Mouse (Mus musculus) CH12.LX (cell line): ENCODE measurements around the gene Cobll1. TPM values are rescaled to one million over a fixed set of nuclear protein-coding genes. Genes with fewer than 3 reads are reported as not detected.

Source experiments
- DNase-seq: peaks from one replicate; pipeline ENCODE4 v3.0.0-alpha.2; 2013; ENCODE audit errors: extremely low read depth
- H3K27ac ChIP-seq: 2 replicates; pipeline ENCODE4 v1.5.1; 2012; ENCODE audit warnings: low read depth, mild to moderate bottlenecking, control low read depth, moderate library complexity; ENCODE audit not compliant: insufficient read depth
- H3K27me3 ChIP-seq: replicated peaks from 2 replicates; pipeline ENCODE3; 2012; ENCODE audit warnings: inconsistent platforms
- H3K36me3 ChIP-seq, 2 experiments: replicated peaks in 1 of 2; 2 replicates each; pipeline versions ENCODE3 to v1.6.1; 2012; ENCODE audit warnings: inconsistent platforms in 1 of 2, low read length in 1 of 2, mild to moderate bottlenecking in 1 of 2, mixed read lengths in 1 of 2, moderate library complexity in 1 of 2; ENCODE audit not compliant: control insufficient read depth in 1 of 2, insufficient read depth in 1 of 2
- H3K4me1 ChIP-seq, 2 experiments: 2 replicates each; pipeline ENCODE4 v1.6.1; 2012; ENCODE audit warnings: inconsistent platforms in 1 of 2, moderate library complexity in 1 of 2; ENCODE audit not compliant: insufficient read depth in 2 of 2, control insufficient read depth in 1 of 2
- H3K4me2 ChIP-seq: 2 replicates; pipeline ENCODE4 v1.6.1; 2012; ENCODE audit warnings: low read depth, mild to moderate bottlenecking, control low read depth; ENCODE audit not compliant: poor library complexity, insufficient read depth, severe bottlenecking
- H3K4me3 ChIP-seq, 3 experiments: fragments of 150-350 bp in 1 of 3; sonication (generic) in 1 of 3; replicated peaks in 1 of 3; 2 replicates each; pipeline versions ENCODE3 to v1.5.1; 2011 to 2012; ENCODE audit warnings: low read depth in 2 of 3, low read length in 2 of 3, mild to moderate bottlenecking in 2 of 3, moderate library complexity in 2 of 3, control low read depth in 1 of 3, improper control_type of control experiment in 1 of 3, inconsistent platforms in 1 of 3, mixed read lengths in 1 of 3; ENCODE audit not compliant: poor library complexity in 1 of 3
- H3K79me2 ChIP-seq: replicated peaks from 2 replicates; pipeline ENCODE4 v1.6.1; 2012; ENCODE audit warnings: mild to moderate bottlenecking, moderate library complexity; ENCODE audit not compliant: control insufficient read depth, poor library complexity, insufficient read depth, severe bottlenecking; ENCODE audit errors: extremely low read depth
- H3K9ac ChIP-seq: 2 replicates; pipeline ENCODE4 v1.6.1; 2012; ENCODE audit warnings: low read depth, mild to moderate bottlenecking, control low read depth, moderate library complexity; ENCODE audit not compliant: insufficient read depth
- H3K9me3 ChIP-seq: replicated peaks from 2 replicates; pipeline ENCODE3; 2012; ENCODE audit warnings: low read length, inconsistent platforms, mixed read lengths
- BHLHE40 ChIP-seq: IDR thresholded peaks from 2 replicates; pipeline ENCODE4 v1.6.1; 2011; ENCODE audit warnings: mild to moderate bottlenecking, low read depth, low read length, improper control_type of control experiment
- CHD1 ChIP-seq: IDR thresholded peaks from 2 replicates; pipeline ENCODE4 v1.6.1; 2012; ENCODE audit warnings: low read depth, low read length, improper control_type of control experiment, inconsistent platforms
- CTCF ChIP-seq, 2 experiments: IDR thresholded peaks in 1 of 2; conservative IDR thresholded peaks in 1 of 2; 2 replicates each; pipeline ENCODE4 v1.5.1; 2011 to 2012; ENCODE audit warnings: low read depth in 2 of 2, low read length in 2 of 2, improper control_type of control experiment in 1 of 2, inconsistent platforms in 1 of 2, mild to moderate bottlenecking in 1 of 2, moderate library complexity in 1 of 2
- E2F4 ChIP-seq: IDR thresholded peaks from 2 replicates; pipeline ENCODE4 v1.6.1; 2011; ENCODE audit warnings: low read depth, low read length, improper control_type of control experiment; ENCODE audit not compliant: insufficient replicate concordance
- ELF1 ChIP-seq: IDR thresholded peaks from 2 replicates; pipeline ENCODE4 v1.6.1; 2014; ENCODE audit warnings: low read depth, mild to moderate bottlenecking, inconsistent platforms, low read length, improper control_type of control experiment
- ETS1 ChIP-seq: conservative IDR thresholded peaks from 2 replicates; pipeline ENCODE4 v1.6.1; 2012; ENCODE audit warnings: low read depth, mild to moderate bottlenecking, inconsistent platforms, low read length, improper control_type of control experiment, moderate library complexity
- GABPA ChIP-seq: IDR thresholded peaks from 2 replicates; pipeline ENCODE4 v1.6.1; 2012; ENCODE audit warnings: low read depth, low read length, improper control_type of control experiment, inconsistent platforms; ENCODE audit not compliant: insufficient replicate concordance
- HCFC1 ChIP-seq: IDR thresholded peaks from 2 replicates; pipeline ENCODE4 v1.6.1; 2012; ENCODE audit warnings: low read depth, mild to moderate bottlenecking, inconsistent platforms, low read length, improper control_type of control experiment
- IRF4 ChIP-seq: IDR thresholded peaks from 2 replicates; pipeline ENCODE4 v1.6.1; 2014; ENCODE audit warnings: low read depth, mild to moderate bottlenecking, inconsistent platforms, low read length, improper control_type of control experiment
- JUN ChIP-seq: IDR thresholded peaks from 2 replicates; pipeline ENCODE4 v1.6.1; 2011; ENCODE audit warnings: low read depth, mild to moderate bottlenecking, low read length, improper control_type of control experiment, moderate library complexity; ENCODE audit not compliant: insufficient read depth
- JUND ChIP-seq: conservative IDR thresholded peaks from 2 replicates; pipeline ENCODE4 v1.6.1; 2011; ENCODE audit warnings: low read depth, low read length, improper control_type of control experiment
- KAT2A ChIP-seq: IDR thresholded peaks from 2 replicates; pipeline ENCODE4 v1.6.1; 2012; ENCODE audit warnings: low read length, improper control_type of control experiment, inconsistent platforms; ENCODE audit not compliant: insufficient replicate concordance
- MAFK ChIP-seq: IDR thresholded peaks from 2 replicates; pipeline ENCODE4 v1.6.1; 2011; ENCODE audit warnings: low read length, improper control_type of control experiment; ENCODE audit not compliant: insufficient replicate concordance
- MAX ChIP-seq: IDR thresholded peaks from 2 replicates; pipeline ENCODE4 v1.6.1; 2011; ENCODE audit warnings: low read length, improper control_type of control experiment
- MYC ChIP-seq: IDR thresholded peaks from 2 replicates; pipeline ENCODE4 v1.6.1; 2011; ENCODE audit warnings: low read depth, mild to moderate bottlenecking, improper control_type of control experiment, low read length
- NELFE ChIP-seq: IDR thresholded peaks from 2 replicates; pipeline ENCODE4 v1.6.1; 2011; ENCODE audit warnings: low read depth, low read length, improper control_type of control experiment
- PAX5 ChIP-seq: IDR thresholded peaks from 2 replicates; pipeline ENCODE4 v1.6.1; 2012; ENCODE audit warnings: low read length, inconsistent platforms, mixed read lengths
- SIN3A ChIP-seq: IDR thresholded peaks from 2 replicates; pipeline ENCODE4 v1.6.1; 2012; ENCODE audit warnings: low read length, improper control_type of control experiment, inconsistent platforms
- SMC3 ChIP-seq: IDR thresholded peaks from 2 replicates; pipeline ENCODE4 v1.6.1; 2011; ENCODE audit warnings: low read depth, low read length, improper control_type of control experiment
- TCF12 ChIP-seq: IDR thresholded peaks from 2 replicates; pipeline ENCODE4 v1.6.1; 2014; ENCODE audit warnings: low read depth, mild to moderate bottlenecking, inconsistent platforms, low read length, improper control_type of control experiment
- USF1 ChIP-seq: IDR thresholded peaks from 2 replicates; pipeline ENCODE4 v1.6.1; 2014; ENCODE audit warnings: low read depth, mild to moderate bottlenecking, inconsistent platforms, low read length, improper control_type of control experiment
- USF2 ChIP-seq: conservative IDR thresholded peaks from 2 replicates; pipeline ENCODE4 v1.6.1; 2011; ENCODE audit warnings: low read depth, low read length, improper control_type of control experiment
- ZC3H11A ChIP-seq: IDR thresholded peaks from 2 replicates; pipeline ENCODE4 v1.6.1; 2012; ENCODE audit warnings: low read depth, mild to moderate bottlenecking, inconsistent platforms, low read length, improper control_type of control experiment
- ZMIZ1 ChIP-seq: IDR thresholded peaks from 2 replicates; pipeline ENCODE4 v1.6.1; 2012; ENCODE audit warnings: low read depth, mild to moderate bottlenecking, inconsistent platforms, low read length, improper control_type of control experiment
- ZNF384 ChIP-seq: IDR thresholded peaks from 2 replicates; pipeline ENCODE4 v1.6.1; 2012; ENCODE audit warnings: low read depth, low read length, improper control_type of control experiment, inconsistent platforms
- dilution Hi-C: fragments of 300-500 bp; cut with MboI; formaldehyde crosslinking; loops from 2 replicates; pipeline ENCODE4 v1.14.3; 2020; ENCODE audit warnings: low sequenced_read_pairs; ENCODE audit not compliant: extremely low pct_unique_long_range_greater_than_20kb, extremely low pct_ligation_motif_present
- in situ Hi-C: fragments of 300-500 bp; cut with MboI; formaldehyde crosslinking; loops from 3 replicates; pipeline ENCODE4 v1.14.3; 2019; ENCODE audit warnings: low sequenced_read_pairs, low pct_ligation_motif_present, low pct_unique_long_range_greater_than_20kb, mixed read lengths
- polyA plus RNA-seq: library from polyadenylated mRNA; unstranded; fragments of >175 nt; gene quantifications from 2 replicates; pipeline ENCODE4 v1.2.1, GENCODE M21; 2012; ENCODE audit warnings: low read depth; ENCODE audit not compliant: insufficient read length
- total RNA-seq, 2 experiments: library from RNA; depleted of rRNA; stranded (reverse); fragments of 300-350 nt in 1 of 2; fragments of >200 nt in 1 of 2; gene quantifications; 2 replicates each; pipeline ENCODE4 v1.2.3; 2012 to 2014

Cobll1 gene
- total and polyA plus RNA-seq, 3 experiments, result 0.67 to 1.9 (median 1.5) TPM

DNA sequence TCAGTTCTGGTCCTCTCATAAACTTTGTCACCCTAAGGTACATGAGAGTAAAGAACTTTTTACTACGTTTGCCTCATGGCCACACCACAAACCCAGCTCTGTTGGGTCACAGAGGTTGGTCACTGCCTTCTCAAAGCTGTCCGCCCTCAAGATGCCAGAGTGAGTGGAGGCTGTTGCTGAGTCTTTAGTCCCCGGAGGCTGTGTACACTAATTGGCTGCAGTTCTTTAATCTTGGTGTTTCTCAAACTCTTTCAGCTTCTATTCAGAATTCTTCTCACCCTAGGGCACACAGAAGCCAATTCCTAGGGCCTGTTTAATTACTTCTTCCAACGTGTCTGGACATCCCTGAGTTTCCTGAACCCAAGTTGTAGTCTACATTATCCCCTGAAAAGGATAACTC, 28.6 kb upstream of the Cobll1 start:
- H3K9ac ChIP-seq, result no peak overlapping the region
- no peak for TF ChIP-seq ELF1
- TF ChIP-seq ZMIZ1, result no peak
- TF ChIP-seq SIN3A, result no peak
- TF ChIP-seq KAT2A, result no peak
- no peak for TF ChIP-seq JUND
- no peak for TF ChIP-seq HCFC1
- no peak for TF ChIP-seq USF2
- no peak for TF ChIP-seq MAX
- no peak for TF ChIP-seq USF1
- no peak for TF ChIP-seq E2F4
- no peak for TF ChIP-seq GABPA
- TF ChIP-seq ZC3H11A, result no peak
- no peak for TF ChIP-seq MAFK
- TF ChIP-seq CHD1, result no peak
- TF ChIP-seq ETS1, result no peak
- TF ChIP-seq PAX5, result no peak
- no peak for TF ChIP-seq MYC
- TF ChIP-seq JUN, result no peak
- TF ChIP-seq NELFE, result no peak
- no peak for DNase-seq
- H3K27me3 ChIP-seq, result no peaks in the 10 kb centered on the region
- no peak overlapping the region for H3K27ac ChIP-seq
- no peak overlapping the region for H3K4me3 ChIP-seq
- in situ Hi-C loops, result no loop called here
- no peaks in the 10 kb centered on the region for H3K79me2 ChIP-seq
- H3K4me2 ChIP-seq, result no peak overlapping the region
- H3K9me3 ChIP-seq, result no peaks in the 10 kb centered on the region
- peaks cover 0 to 3% of the 10 kb centered on the region in 2 experiments; a peak in 2 of 4 replicates for H3K4me1 ChIP-seq
- dilution Hi-C loops, result no loop called here
- no peaks in the 10 kb centered on the region for H3K36me3 ChIP-seq

DNA sequence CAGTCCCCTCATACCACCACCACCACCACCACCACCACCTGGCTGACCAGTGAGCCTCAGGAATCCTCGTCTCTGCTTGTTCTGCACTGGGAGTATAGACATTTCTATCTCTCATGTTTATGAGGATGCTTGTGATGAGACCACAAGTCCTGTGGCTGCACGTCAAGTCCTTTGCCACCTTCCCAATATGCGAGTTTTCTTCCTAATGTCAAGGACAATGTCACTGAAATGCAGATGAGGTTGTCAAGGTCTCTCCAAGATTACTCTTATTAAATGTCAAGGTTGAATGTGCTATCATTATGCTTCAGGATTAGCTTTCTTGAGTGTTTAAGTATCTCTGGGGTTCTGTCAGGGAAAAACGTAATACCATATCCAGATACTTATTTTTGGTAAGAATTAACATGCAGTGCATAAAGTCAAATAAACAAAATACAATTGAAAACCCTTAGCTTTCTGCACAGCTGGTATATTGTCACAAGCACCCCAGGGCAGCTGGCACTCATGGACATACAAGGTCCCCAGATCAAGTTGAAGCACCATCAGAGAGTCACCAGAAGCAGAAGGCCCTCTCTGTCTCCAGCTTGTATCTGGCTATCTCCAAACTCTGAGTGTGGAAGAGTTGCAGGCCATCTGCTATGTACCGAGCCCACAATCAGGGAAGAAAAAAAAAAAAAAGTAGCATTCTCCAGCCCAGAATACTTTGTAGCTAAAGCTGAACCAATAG, 27.5 kb upstream of the Cobll1 start:
- in situ Hi-C loops (no loop called here), dilution Hi-C loops (no loop called here)
- Histone ChIP-seq H3K27ac (no peak overlapping the region), H3K9ac (no peak overlapping the region), H3K36me3 (no peaks in the 10 kb centered on the region), H3K27me3 (no peaks in the 10 kb centered on the region), H3K9me3 (no peaks in the 10 kb centered on the region), H3K4me2 (no peak overlapping the region), H3K79me2 (no peaks in the 10 kb centered on the region), H3K4me3 (no peak overlapping the region), H3K4me1 (peaks cover 0 to 3% of the 10 kb centered on the region in 2 experiments; a peak in 2 of 4 replicates)
- TF ChIP-seq SMC3 (no peak), USF2 (no peak), MYC (no peak), ZNF384 (no peak), ZMIZ1 (no peak), BHLHE40 (no peak), ETS1 (no peak), PAX5 (no peak), E2F4 (no peak), TCF12 (no peak), NELFE (no peak), ZC3H11A (no peak), CTCF (conservative IDR thresholded peaks at IDR 0.05 in 1 of 2, IDR thresholded peaks at IDR 0.05 in 1 of 2; ENCODE audit: low read depth in 2 of 2, low read length in 2 of 2) (no peak), ELF1 (no peak), IRF4 (no peak)
- DNase-seq, result no peak
